Mouse (Mus musculus) adrenal gland, adult 8-10 months (tissue): ENCODE results near the gene Mex3d. TPM values are rescaled to one million over a fixed set of nuclear protein-coding genes. Genes with fewer than 3 reads are reported as not detected.

Experiments
- DNase-seq: peaks from one replicate; pipeline ENCODE4 v3.0.0; 2022
- total RNA-seq, 4 experiments: library from RNA; stranded (reverse); gene quantifications; 2 replicates each; pipeline ENCODE4 v1.2.4; 2022

The Mex3d gene
- total RNA-seq, 4 experiments from 2014 or later, result 17.4 to 21.6 (median 20.8) TPM

- no peak for DNase-seq
Observed at GRCm38 (mm10) chr10:80385811-80386734, 1.4 kb downstream of the Mex3d start.

GRCm38 (mm10) chr10:80385310-80385709 lies 2.1 kb downstream of the Mex3d start:
- DNase-seq, result no peak

GRCm38 (mm10) chr10:80384709-80385108 lies 2.8 kb downstream of the Mex3d start:
- DNase-seq, result no peak

DNA sequence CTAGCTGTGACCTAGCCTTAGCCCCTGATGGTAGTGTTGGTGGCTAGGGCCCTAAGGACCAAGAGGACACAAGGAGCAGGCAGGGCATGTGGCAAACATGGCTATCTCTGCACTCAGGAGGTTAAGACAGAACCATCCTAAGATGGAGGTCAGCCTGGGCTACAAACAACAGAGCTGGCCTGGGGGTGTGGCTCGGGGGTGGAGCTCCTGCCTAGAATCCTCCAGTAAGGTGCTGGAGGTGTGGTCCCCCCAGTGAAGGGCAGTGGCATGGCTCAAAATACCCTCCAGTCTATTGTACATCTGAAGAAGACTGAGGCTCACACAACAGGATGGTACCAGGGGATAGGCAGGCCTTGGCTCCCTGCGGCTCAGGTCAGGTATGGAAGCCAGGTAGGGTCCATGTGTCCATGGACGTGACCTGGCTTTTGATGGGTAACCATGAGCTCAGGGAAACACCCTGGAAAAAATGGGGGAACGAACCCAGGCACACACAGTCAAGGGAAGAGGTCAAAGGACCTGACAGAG lies 3.3 kb downstream of the Mex3d start:
- peak; percentile 24 for DNase-seq

- DNase-seq, result no peak
Observed at GRCm38 (mm10) chr10:80383431-80383830, 4.0 kb downstream of the Mex3d start.

DNA sequence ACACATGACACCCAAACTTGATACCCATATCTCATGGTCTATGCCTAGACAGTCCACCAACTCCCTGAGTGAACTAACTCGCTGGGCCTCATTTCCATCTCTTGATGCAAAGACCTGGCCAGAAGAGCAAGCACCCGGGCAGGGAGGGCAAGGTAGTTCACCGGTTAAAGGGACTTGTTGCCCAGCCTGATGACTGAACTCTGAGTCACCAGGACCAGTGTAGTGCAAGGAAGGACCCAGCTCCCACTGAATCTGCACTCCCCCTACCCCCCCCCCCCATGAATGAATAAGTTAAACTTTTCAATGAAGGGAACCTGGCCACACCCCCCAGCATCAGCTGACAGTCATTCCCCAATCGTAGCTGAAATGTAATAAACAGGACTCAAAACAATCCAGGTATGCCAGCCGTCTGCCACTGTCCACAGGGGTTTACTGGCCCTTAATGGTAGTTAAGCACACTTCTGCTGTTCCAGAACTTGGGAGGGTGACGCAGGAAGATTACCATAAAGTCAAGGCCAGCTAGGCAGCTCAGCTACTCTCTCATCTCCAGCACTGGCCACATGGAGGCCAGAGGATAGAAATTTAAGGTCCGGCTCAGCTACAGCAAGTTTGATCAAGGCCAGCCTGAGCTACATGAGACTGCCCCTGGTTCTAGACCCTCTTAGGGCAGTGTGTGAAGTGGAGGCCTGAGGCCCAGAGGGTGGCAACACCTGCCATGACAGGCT lies 4.7 kb downstream of the Mex3d start:
- DNase-seq, result no peak

DNA sequence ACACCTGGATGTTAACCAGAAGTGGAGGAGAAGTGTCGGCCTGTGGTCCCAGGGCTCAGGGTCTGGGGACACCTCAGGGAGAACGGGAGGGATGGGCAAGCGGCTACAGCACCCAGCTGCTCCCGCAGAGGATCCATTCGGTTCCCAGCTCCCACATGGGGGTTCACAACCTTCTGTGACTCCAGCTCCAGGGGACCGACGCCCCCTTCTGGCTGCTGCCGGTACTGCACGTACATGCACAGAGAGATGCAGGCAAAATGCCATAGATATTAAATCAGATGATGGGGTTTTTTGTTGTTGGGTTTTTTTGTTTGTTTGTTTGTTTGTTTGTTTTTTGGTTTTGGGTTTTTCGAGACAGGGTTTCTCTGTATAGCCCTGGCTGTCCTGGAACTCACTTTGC lies 9.7 kb downstream of the Mex3d start:
- no peak for DNase-seq

DNA sequence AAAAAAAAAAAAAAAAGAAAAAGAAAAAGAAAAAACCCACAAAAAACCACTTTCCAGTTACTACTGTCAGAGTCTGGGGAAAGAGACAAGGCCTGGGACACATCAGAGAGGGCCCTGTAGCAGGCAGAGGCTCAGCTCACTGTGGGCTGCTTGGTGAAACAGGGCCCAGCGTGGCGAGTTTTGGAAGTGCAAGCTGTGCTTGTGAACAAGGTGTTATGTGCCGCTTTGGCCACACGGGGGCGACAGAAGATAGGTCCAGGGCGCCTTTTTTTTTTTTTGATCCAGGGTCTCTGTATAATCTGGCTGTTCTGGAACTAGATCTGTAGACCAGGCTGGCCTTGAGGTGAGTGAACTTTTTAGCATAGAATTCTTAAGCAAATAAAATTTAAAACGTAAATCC lies 11.3 kb downstream of the Mex3d start:
- peak; percentile 79 for DNase-seq

DNA sequence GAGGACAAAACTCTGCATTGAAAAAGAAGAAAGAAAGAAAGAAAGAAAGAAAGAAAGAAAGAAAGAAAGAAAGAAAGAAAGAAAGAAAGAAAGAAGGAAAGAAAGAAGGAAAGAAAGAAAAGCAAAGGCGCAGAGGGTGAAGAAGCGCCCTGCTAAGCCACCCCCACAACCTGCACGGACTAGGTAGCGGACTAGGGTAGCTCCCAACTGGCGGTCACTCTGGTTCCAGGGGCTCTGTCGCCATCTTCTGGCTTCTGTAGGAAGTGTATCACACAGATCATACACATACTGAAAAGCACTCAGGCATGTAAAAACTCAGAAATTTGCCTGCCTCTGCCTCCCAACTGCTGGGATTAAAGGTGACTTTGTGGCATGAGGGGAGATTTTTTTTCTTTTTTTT lies 13.4 kb downstream of the Mex3d start:
- no peak for DNase-seq

GRCm38 (mm10) chr10:80372706-80373105 lies 14.8 kb downstream of the Mex3d start:
- no peak for DNase-seq

DNA sequence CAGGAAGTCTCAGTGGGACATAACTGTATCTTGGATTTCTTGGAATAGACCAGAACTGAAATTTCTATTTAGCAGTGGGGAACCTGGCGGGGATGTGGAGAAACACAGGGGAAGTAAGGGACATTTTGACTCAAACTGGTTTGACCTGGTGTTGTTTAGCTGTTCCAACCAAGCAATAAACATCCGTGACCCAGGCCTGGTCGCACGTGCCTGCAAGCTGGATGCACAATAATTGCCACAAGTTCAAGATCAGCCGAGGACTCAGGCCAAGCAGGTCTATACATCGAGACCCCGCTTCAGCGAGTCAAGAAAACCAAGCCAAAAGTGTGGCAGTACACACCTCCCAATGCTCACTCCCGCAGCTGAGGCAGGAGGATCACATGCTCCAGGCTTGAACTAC lies 15.5 kb downstream of the Mex3d start:
- DNase-seq, result no peak

DNA sequence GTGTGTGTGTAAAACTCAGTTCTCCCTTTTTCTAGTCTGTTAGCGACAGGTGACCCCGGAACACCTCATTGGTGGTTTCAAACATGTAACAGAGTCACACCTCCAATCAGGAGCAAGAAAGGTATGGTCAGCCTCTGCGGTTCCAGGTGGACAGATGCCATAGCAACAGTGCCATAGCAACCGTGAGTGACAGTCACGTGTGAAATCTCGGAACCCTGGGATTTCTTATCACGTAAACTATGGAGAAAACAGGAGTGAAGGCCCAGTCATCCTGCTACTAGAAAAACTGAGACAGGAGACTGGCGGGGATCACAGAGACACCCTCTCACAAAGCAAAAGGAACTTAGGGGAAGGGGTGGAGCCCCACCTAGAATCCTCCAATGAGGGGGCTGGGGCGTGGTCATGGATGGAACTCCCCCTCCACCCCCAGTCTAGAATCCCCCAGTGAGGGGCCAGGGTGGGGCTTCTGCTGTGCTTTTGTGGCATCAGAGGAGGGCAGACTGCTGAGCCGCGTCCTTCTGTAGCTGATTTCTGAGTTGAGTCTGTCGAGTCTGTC lies 16.0 kb downstream of the Mex3d start:
- DNase-seq, result no peak

- no peak for DNase-seq
Observed at GRCm38 (mm10) chr10:80369995-80370747, 17.3 kb downstream of the Mex3d start.

GRCm38 (mm10) chr10:80368392-80368791 lies 19.1 kb downstream of the Mex3d start:
- DNase-seq, result no peak

- DNase-seq, result no peak
Observed at GRCm38 (mm10) chr10:80367954-80368353, 19.5 kb downstream of the Mex3d start.

DNA sequence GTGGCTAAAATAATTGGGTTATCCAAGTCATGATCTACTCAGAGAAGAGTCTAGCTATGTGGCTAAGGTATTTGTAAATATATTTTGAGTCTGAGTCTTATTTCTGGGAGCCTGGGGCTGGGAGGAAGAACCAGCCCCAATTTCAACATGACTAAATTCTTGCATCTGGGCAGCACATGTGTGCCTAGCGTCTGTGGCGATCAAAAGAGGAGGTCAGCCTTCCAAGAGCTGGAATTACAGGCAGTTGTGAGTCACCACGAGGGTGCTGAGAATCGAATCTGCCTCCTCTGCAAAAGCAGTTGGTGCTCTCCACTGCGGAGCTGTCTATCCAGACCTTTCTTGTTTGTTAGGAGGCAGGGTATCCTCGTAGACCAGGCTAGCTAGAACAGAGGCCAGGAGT lies 21.7 kb downstream of the Mex3d start:
- no peak for DNase-seq

DNA sequence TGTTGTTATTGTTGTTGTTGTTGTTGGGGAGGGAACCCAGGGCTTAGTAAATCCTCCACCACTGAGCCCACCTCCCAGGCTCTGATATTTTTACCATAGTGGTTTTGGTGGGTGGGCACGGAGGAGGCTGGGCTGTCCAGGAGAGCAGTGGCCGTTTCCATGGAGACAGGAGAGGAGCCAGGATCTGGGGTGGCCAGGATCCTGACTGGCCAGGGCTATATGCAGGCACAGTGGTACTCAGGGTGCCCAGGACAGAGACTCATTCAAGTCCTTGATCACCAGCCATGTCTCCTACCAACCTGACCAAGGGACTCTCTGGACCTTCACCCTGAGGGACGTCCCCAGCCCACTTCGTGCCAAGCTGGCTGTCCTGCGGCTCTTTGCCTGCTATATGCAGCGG lies 23.7 kb downstream of the Mex3d start:
- no peak for DNase-seq

DNA sequence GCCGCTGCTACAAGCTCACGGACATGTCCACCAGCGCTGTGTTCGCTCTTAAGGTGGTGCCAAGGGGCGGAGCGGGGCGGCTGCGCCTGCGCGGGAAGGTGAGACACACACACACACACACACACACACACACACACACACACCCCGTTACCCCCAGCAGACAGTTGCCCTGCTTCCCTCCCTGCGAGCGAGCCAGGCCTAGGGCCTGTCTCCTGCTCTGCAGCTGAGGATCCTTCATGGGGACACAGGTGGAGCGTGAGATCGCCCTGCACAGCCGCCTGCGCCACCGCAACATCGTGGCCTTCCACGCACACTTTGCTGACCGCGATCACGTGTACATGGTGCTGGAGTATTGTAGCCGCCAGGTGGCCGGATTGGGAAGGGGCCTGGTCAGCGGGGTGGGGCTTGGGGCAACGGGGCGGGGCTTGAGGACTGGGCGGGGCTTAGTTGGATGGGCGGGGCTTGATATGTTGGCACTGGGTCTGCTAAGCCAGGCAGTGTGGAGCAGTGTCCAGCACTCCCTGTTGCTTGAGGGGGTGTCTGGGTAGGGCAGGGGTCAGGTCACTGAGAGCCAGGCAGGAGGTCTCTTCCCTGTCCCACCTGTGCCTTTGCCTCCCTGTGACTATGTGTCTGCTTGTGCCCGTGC lies 29.3 kb downstream of the Mex3d start:
- DNase-seq, result no peak

- no peak for DNase-seq
Observed at GRCm38 (mm10) chr10:80357336-80357735, 30.1 kb downstream of the Mex3d start.

DNA sequence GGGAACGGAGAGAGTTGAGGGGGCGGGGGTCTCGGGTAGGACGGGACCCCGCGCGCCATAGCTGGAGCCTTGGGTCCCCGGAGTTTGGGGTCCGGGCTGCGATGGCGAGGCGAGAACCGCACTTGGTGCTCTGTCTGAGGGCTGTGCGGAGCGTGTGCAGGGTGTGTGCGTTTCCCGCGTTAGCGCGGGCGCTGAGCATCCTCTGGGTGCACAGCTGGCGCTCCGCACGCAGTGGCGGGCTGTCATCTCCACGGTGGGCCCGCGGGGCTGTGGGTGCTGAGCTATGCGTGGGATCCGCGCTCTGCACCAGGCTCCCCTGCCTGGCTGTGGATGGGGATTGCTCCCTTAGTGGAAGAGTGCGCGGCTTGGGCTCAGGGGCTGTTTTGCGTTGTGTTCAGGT lies 30.7 kb downstream of the Mex3d start:
- DNase-seq, result no peak

DNA sequence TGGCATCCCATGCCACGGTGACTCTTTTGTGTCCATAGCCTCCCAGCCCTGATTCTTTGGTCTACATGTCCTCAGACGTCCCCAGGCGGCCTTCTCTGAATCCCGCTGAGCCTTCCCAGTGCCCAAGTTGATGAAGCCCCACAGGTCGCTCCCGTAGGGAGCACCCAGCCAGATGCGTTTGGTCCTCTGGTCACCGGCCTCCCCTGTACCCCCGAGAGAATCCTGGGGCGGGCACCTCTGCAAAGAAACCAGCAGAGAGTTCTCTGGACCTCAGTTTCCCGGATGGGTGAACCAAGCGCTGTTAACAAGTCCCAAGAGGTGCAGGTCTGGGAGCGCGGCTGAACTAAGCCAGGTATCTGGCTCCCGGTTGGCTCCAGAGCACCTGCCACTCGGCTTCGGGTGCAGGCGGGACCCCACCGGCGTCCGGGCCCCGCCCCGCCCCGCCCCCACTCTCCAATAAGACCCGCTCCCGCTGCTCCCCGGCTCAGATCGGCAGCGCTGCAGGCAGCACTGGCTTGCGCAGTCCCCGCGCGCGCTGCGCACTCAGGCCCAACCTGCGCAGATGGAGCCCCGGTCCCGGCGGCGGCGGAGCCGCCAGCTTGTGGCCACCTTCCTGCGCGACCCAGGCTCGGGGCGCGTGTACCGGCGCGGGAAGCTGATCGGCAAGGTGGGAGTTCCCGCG lies 31.3 kb downstream of the Mex3d start, which contains the start of gene Plk5:
TSS of gene Plk5 (plus strand) at position 459 of the 682 bp plus-strand sequence.
- DNase-seq, result no peak
